Mouse (Mus musculus): ENCODE data around the gene Atp5h.

DNA sequence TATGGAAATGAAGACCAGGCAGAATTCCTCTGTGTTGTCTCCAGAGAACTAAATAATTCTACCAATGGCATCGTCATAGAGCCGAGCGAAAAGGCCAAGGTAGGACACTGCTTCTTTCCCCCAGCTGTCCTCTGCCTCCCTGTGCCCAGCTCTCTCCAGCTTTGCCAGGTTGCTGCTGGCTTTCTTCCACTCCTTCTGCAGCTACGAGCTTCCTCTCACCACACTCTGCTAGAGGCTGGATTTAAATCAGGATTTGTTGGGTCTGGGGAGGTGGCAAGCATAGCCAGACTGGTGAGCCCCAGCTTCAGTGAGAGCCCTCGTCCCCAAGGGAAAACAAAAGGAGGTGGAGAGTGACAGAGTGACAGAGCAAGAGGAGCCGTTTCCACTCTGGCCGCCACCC is 9.5 kb upstream of the Atp5h start:
- no peak for TF ChIP-seq CTCF (IDR thresholded peaks at IDR 0.05; ENCODE audit: extremely low read depth, insufficient read depth, low read length)
- TF ChIP-seq POLR2A (IDR thresholded peaks at IDR 0.05; ENCODE audit: extremely low read depth, insufficient read depth, low read length), result no peak
